Mouse (Mus musculus) liver, adult 2 months (tissue): ENCODE measurements at regions not wholly inside any gene's neighbourhood (a gene's known extent, or its start where the extent isn't known, plus 50 kb on each side); places are given as distances from the start of the nearest gene placed in this dataset.

ENCODE experiments used
- CTCF ChIP-seq: fragments of 200-500 bp; IDR thresholded peaks from 2 replicates; pipeline ENCODE4 v1.5.1; 2011; ENCODE audit warnings: low read depth, low read length, control low read depth
- POLR2A ChIP-seq: fragments of 200-500 bp; IDR thresholded peaks from 2 replicates; pipeline ENCODE4 v1.6.1; 2011; ENCODE audit warnings: low read length, control low read depth; ENCODE audit not compliant: insufficient read depth; ENCODE audit errors: extremely low read depth

- no peak for TF ChIP-seq CTCF
- TF ChIP-seq POLR2A, result no peak
Observed at GRCm38 (mm10) chr11:8214305-8214903, 449.9 kb downstream of the Tns3 start.
